Mouse (Mus musculus): ENCODE measurements around the gene Nfia. TPM values are rescaled to one million over a fixed set of nuclear protein-coding genes. Genes with fewer than 3 reads are reported as not detected.

Nfia gene
- polyA plus RNA-seq, 1 experiment = 8.1 TPM

DNA sequence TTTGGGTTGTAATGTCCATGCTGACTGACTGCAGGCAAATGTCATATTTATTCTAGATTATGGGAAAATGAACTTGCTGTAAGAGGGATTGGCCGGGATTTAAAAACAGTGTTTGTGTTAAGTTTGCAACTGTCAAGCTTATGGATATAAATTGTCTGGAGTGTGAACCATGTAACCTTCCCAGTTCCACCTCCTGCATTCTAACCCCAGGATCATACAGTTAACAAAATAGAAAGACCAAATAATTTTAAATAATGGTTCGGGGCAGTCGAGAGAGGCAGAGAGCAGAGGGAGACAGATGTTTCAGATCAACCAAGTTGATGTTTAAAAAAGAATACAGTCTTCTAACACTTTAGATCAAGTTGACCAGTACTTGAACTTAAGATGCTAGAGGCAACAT is 290.7 kb downstream of the Nfia start:
- Histone ChIP-seq H3K4me1 (ENCODE audit: control insufficient read depth, insufficient read depth, low read length) (no peaks in the 10 kb centered on the region), H3K4me3 (ENCODE audit: insufficient read depth, low read length) (no peak overlapping the region), H3K27ac (ENCODE audit: insufficient read depth, low read depth, low read length) (no peak overlapping the region)
- TF ChIP-seq CTCF (IDR thresholded peaks at IDR 0.05; ENCODE audit: low read depth, low read length) (no peak), POLR2A (IDR thresholded peaks at IDR 0.05; ENCODE audit: borderline replicate concordance, low read depth, low read length) (no peak)

DNA sequence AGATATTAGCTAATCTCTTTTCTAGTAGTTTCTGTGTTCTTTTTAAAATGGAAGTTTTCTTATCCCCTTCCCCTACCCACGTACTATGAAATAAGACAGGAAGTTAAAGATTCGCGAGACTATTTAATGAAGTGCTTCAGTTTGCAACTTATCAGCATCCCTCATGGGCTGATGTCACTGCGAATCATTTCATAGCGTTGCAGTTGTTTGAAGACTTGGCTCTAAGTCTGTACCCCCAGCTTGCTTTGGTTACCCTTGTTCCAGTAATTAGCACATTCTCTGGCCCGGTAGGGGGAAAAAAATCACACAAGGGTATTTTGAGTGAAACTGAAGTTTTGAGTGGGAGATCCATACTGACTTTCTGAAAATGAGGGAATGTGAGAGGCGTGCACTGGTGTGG is 303.6 kb downstream of the Nfia start:
- no peaks in the 10 kb centered on the region for H3K4me1 ChIP-seq (ENCODE audit: control insufficient read depth, insufficient read depth, low read length)
- TF ChIP-seq POLR2A (IDR thresholded peaks at IDR 0.05; ENCODE audit: borderline replicate concordance, low read depth, low read length) (no peak), CTCF (IDR thresholded peaks at IDR 0.05; ENCODE audit: low read depth, low read length) (no peak)
- no peak overlapping the region for H3K4me3 ChIP-seq (ENCODE audit: insufficient read depth, low read length)
- no peak overlapping the region for H3K27ac ChIP-seq (ENCODE audit: insufficient read depth, low read depth, low read length)

DNA sequence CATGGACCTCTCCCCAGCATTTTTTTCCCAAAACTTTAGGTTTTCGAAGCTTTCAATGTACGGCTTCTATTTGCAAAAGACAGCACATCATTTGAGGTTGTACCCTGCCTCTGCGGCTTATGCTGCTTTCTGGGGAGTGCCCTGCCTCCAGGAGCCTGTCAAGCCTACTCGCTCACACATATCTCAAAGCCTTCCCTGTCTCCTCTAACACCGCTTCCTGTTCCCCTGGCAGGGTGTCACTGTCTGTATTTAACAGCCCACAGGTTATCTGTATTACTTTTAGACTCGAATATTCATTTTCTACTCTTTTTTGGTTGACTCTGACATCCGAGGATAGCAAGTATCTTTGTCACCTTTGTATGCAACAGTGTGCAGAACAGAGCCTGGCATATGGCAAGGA is 304.1 kb downstream of the Nfia start:
- H3K4me3 ChIP-seq (ENCODE audit: insufficient read depth, low read length) = no peak overlapping the region
- H3K4me1 ChIP-seq (ENCODE audit: control insufficient read depth, insufficient read depth, low read length) = no peaks in the 10 kb centered on the region
- TF ChIP-seq POLR2A (IDR thresholded peaks at IDR 0.05; ENCODE audit: borderline replicate concordance, low read depth, low read length) = no peak
- TF ChIP-seq CTCF (IDR thresholded peaks at IDR 0.05; ENCODE audit: low read depth, low read length) = no peak
- H3K27ac ChIP-seq (ENCODE audit: insufficient read depth, low read depth, low read length) = no peak overlapping the region

- no peaks in the 10 kb centered on the region for H3K4me1 ChIP-seq (ENCODE audit: control insufficient read depth, insufficient read depth, low read length)
- no peak overlapping the region for H3K27ac ChIP-seq (ENCODE audit: insufficient read depth, low read depth, low read length)
- TF ChIP-seq POLR2A (IDR thresholded peaks at IDR 0.05; ENCODE audit: borderline replicate concordance, low read depth, low read length) (no peak), CTCF (IDR thresholded peaks at IDR 0.05; ENCODE audit: low read depth, low read length) (no peak)
- H3K4me3 ChIP-seq (ENCODE audit: insufficient read depth, low read length) = no peak overlapping the region
Measured at GRCm38 (mm10) chr4:98080586-98080985, 308.1 kb downstream of the Nfia start.

DNA sequence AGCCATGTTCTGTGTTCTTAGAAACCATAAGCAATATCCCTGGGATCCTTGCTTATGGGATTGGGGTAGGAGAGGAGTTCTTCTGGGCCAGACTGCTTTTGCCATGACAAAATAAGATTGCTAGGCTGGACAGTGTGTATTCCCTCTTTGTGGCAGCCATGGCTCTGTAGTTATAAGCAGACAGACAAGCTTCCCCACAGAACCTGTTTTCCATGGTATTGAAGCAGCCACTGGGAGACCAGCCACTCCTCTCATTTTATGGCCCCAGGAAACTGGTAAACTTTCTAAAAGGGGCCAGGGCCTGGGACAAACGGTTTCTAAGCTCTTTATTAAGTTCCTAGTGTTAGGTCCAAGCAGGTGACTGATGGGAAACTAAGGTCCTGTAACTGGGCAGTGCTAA is 309.4 kb downstream of the Nfia start:
- H3K27ac ChIP-seq (ENCODE audit: insufficient read depth, low read depth, low read length) = no peak overlapping the region
- H3K4me1 ChIP-seq (ENCODE audit: control insufficient read depth, insufficient read depth, low read length) = peaks cover 5% of the 10 kb centered on the region
- TF ChIP-seq POLR2A (IDR thresholded peaks at IDR 0.05; ENCODE audit: borderline replicate concordance, low read depth, low read length) = no peak
- H3K4me3 ChIP-seq (ENCODE audit: insufficient read depth, low read length) = no peak overlapping the region

GRCm38 (mm10) chr4:98082512-98082911 is 310.0 kb downstream of the Nfia start:
- no peak overlapping the region for H3K4me3 ChIP-seq (ENCODE audit: insufficient read depth, low read length)
- no peak overlapping the region for H3K27ac ChIP-seq (ENCODE audit: insufficient read depth, low read depth, low read length)
- TF ChIP-seq CTCF (IDR thresholded peaks at IDR 0.05; ENCODE audit: low read depth, low read length) (no peak), POLR2A (IDR thresholded peaks at IDR 0.05; ENCODE audit: borderline replicate concordance, low read depth, low read length) (no peak)
- peaks cover 8% of the 10 kb centered on the region for H3K4me1 ChIP-seq (ENCODE audit: control insufficient read depth, insufficient read depth, low read length)

DNA sequence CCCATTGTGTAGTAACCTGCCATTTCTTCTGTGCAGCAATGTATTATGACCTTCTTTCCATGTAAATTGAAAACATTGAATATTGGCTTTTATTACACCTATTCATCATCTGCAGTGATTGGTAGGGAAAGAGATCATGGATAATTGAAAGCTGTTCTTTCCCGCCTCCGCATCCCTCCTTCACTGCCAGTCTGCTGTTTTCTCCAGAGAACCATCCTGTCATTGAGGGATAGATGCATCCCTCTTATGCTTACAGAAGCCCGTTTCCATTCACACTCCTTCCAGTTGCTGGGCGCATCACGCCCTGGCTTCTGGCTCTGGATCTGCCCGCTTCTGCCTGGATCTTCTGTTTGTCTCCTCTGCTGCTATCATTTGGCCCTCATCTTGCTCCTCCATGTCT is 312.5 kb downstream of the Nfia start:
- Histone ChIP-seq H3K4me1 (ENCODE audit: control insufficient read depth, insufficient read depth, low read length) (peaks cover 8% of the 10 kb centered on the region), H3K4me3 (ENCODE audit: insufficient read depth, low read length) (no peak overlapping the region), H3K27ac (ENCODE audit: insufficient read depth, low read depth, low read length) (no peak overlapping the region)
- TF ChIP-seq CTCF (IDR thresholded peaks at IDR 0.05; ENCODE audit: low read depth, low read length) = no peak
- TF ChIP-seq POLR2A (IDR thresholded peaks at IDR 0.05; ENCODE audit: borderline replicate concordance, low read depth, low read length) = no peak

GRCm38 (mm10) chr4:98086976-98087375 is 314.4 kb downstream of the Nfia start:
- TF ChIP-seq POLR2A (IDR thresholded peaks at IDR 0.05; ENCODE audit: borderline replicate concordance, low read depth, low read length) = no peak
- Histone ChIP-seq H3K4me3 (ENCODE audit: insufficient read depth, low read length) (no peak overlapping the region), H3K27ac (ENCODE audit: insufficient read depth, low read depth, low read length) (no peak overlapping the region), H3K4me1 (ENCODE audit: control insufficient read depth, insufficient read depth, low read length) (peaks cover 9% of the 10 kb centered on the region)

DNA sequence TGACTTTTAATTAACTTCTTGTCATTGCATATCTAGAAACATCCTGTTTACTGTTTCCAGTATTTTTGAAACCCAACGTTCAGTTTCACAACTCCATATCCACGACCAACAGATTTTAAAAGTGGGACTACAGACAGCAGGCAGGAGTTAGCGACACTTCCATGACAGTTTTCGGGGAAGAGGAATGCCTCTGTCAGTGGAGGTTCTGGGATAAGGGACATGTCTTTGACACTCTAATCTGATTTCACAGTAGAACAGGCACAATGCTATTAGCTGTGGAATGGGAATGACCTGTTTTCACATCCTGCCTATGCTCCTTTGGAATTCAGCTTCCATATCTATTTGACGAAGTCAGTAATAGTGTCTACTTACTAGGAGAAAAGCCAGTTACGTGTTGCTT is 317.5 kb downstream of the Nfia start:
- H3K4me3 ChIP-seq (ENCODE audit: insufficient read depth, low read length) = no peak overlapping the region
- no peak overlapping the region for H3K27ac ChIP-seq (ENCODE audit: insufficient read depth, low read depth, low read length)
- TF ChIP-seq CTCF (IDR thresholded peaks at IDR 0.05; ENCODE audit: low read depth, low read length) (no peak), POLR2A (IDR thresholded peaks at IDR 0.05; ENCODE audit: borderline replicate concordance, low read depth, low read length) (no peak)
- peaks cover 9% of the 10 kb centered on the region for H3K4me1 ChIP-seq (ENCODE audit: control insufficient read depth, insufficient read depth, low read length)

DNA sequence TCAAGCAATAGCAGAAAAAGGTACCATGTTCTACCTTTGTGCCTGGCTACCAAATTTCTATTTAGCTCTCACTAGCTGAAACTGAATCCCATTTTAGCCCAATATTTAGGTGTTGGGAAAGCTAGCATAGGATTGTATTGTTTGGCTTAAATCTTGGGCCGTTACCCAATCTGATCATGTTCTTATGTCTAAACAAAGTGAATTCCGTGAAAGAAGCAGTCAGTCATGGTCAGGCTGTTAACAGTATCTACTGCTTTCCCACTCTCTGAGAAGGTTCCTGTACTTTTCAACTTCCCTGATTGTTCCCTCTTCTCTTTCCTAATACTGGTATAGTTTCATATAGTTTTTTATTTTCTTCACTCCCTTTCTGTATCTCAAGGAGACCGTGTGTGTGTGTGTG is 318.1 kb downstream of the Nfia start:
- Histone ChIP-seq H3K4me3 (ENCODE audit: insufficient read depth, low read length) (no peak overlapping the region), H3K27ac (ENCODE audit: insufficient read depth, low read depth, low read length) (no peak overlapping the region), H3K4me1 (ENCODE audit: control insufficient read depth, insufficient read depth, low read length) (peaks cover 9% of the 10 kb centered on the region)
- TF ChIP-seq CTCF (IDR thresholded peaks at IDR 0.05; ENCODE audit: low read depth, low read length) (no peak), POLR2A (IDR thresholded peaks at IDR 0.05; ENCODE audit: borderline replicate concordance, low read depth, low read length) (no peak)

- TF ChIP-seq POLR2A (IDR thresholded peaks at IDR 0.05; ENCODE audit: borderline replicate concordance, low read depth, low read length) (no peak), CTCF (IDR thresholded peaks at IDR 0.05; ENCODE audit: low read depth, low read length) (no peak)
- Histone ChIP-seq H3K4me1 (ENCODE audit: control insufficient read depth, insufficient read depth, low read length) (peaks cover 9% of the 10 kb centered on the region), H3K27ac (ENCODE audit: insufficient read depth, low read depth, low read length) (no peak overlapping the region), H3K4me3 (ENCODE audit: insufficient read depth, low read length) (no peak overlapping the region)
Measured at GRCm38 (mm10) chr4:98091368-98091827, 318.9 kb downstream of the Nfia start.

Measured in bone marrow macrophage, adult 2 months (primary cell).